Mouse (Mus musculus) bone marrow macrophage, adult 2 months (primary cell): ENCODE data around the gene Tectb.

Experiments used
- CTCF ChIP-seq: IDR thresholded peaks from 2 replicates; pipeline ENCODE4 v1.5.1; 2012; ENCODE audit warnings: low read depth, mild to moderate bottlenecking, low read length, moderate library complexity
- POLR2A ChIP-seq: IDR thresholded peaks from 2 replicates; pipeline ENCODE4 v1.6.1; 2012; ENCODE audit warnings: mild to moderate bottlenecking, low read depth, low read length, borderline replicate concordance

- TF ChIP-seq CTCF = no peak
- no peak for TF ChIP-seq POLR2A
Measured at GRCm38 (mm10) chr19:55139301-55139700, 41.2 kb upstream of the Tectb start.
